Mouse (Mus musculus): ENCODE results near the gene Cyb5r1.

Cyb5r1 gene

DNA sequence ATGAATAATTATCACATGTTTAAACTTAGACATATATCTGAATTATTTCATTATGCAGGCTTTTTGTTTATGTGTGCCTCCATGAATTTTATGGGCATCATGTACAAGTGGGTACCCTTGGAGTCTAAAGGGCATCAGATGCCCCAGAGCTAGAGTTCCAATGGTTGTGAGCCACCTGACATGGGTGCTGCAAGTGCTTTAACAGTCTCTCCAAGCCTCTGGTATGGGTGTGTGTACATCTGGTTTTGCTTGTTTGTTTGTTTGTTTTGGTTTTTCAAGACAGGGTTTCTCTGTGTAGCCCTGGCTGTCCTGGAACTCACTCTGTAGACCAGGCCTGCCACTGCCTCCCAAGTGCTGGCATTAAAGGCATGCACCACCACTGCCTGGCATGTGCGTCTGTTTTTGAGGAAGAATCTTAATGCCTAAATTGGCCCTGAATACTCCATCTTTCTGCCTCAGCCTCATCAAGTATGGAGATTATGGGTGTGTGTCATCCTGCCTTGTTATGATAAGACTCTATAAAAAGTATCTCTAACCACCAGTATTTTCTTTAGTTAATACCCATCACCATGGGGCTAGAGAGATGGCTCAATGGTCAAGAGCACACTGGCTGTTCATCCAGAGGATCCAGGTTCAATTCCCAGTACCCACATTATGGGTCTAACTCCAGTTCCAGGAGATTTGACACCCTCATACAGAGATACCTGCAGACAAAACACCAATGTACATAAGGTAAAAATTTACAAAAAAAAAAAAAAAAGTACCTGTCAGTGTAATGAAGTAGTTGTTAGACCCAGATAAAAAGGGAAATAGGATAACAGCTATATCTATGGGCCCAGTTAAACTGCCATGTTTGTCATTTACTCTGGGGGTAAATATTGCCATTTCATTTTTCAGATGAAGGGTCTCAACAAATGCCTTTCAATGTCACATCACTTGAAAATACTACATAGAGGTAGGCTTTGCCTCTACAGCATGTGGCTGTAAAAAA is 55.2 kb downstream of the Cyb5r1 start:
- no peak for DNase-seq
